Mouse (Mus musculus) CD4-positive helper T cell, adult 2 months (primary cell): ENCODE data around the gene Catsperd.
"Not testable (repeated sequence)": the region's sequence is repeated elsewhere in the genome, so short reads cannot be mapped to it uniquely, and the experiment has no call there.

Experiments used
- DNase-seq: peaks from one replicate; pipeline ENCODE4 v3.0.0-alpha.2; 2012; ENCODE audit warnings: low read depth, missing footprints, low spot score

Catsperd gene

GRCm38 (mm10) chr17:56612565-56612939, 15.4 kb upstream of the Catsperd start:
- DNase-seq = not testable (repeated sequence)

GRCm38 (mm10) chr17:56613236-56613844, 14.6 kb upstream of the Catsperd start, which contains the start of gene Rpl36:
Gene Rpl36, plus strand, starts transcription at chr17:56613416.
- peak; percentile 93 for DNase-seq

GRCm38 (mm10) chr17:56613893-56614292, 14.1 kb upstream of the Catsperd start:
- DNase-seq = peak; percentile 54

GRCm38 (mm10) chr17:56614391-56615135, 13.4 kb upstream of the Catsperd start:
- DNase-seq = peak; percentile 29

GRCm38 (mm10) chr17:56615136-56615784, 12.7 kb upstream of the Catsperd start:
- DNase-seq = no peak

GRCm38 (mm10) chr17:56615792-56616191, 12.2 kb upstream of the Catsperd start:
- DNase-seq = no peak

- no peak for DNase-seq
Observed at GRCm38 (mm10) chr17:56616725-56617124, 11.2 kb upstream of the Catsperd start.

- no peak for DNase-seq
Observed at GRCm38 (mm10) chr17:56617628-56618027, 10.3 kb upstream of the Catsperd start.

GRCm38 (mm10) chr17:56625495-56625894, 2.4 kb upstream of the Catsperd start:
- DNase-seq = peak; percentile 24

- DNase-seq = no peak
Observed at GRCm38 (mm10) chr17:56626260-56626659, 1.7 kb upstream of the Catsperd start.

- peak; percentile 98 for DNase-seq
Observed at GRCm38 (mm10) chr17:56626754-56627470, 1.0 kb upstream of the Catsperd start, which contains the start of gene Lonp1. Gene Lonp1, minus strand, starts transcription at chr17:56626887.

- not testable (repeated sequence) for DNase-seq
Observed at GRCm38 (mm10) chr17:56629800-56630781, 2.1 kb downstream of the Catsperd start.

- DNase-seq = no peak
Observed at GRCm38 (mm10) chr17:56631807-56632206, 3.9 kb downstream of the Catsperd start.

- DNase-seq = no peak
Observed at GRCm38 (mm10) chr17:56634023-56634422, 6.1 kb downstream of the Catsperd start.

GRCm38 (mm10) chr17:56643237-56643636, 15.3 kb downstream of the Catsperd start:
- no peak for DNase-seq

GRCm38 (mm10) chr17:56647546-56647945, 19.6 kb downstream of the Catsperd start:
- DNase-seq = no peak

- DNase-seq = no peak
Observed at GRCm38 (mm10) chr17:56651801-56652200, 23.9 kb downstream of the Catsperd start.

- DNase-seq = no peak
Observed at GRCm38 (mm10) chr17:56654771-56655170, 26.8 kb downstream of the Catsperd start.

- DNase-seq = no peak
Observed at GRCm38 (mm10) chr17:56655311-56655710, 27.4 kb downstream of the Catsperd start.

- DNase-seq = no peak
Observed at GRCm38 (mm10) chr17:56656171-56656570, 28.2 kb downstream of the Catsperd start.

- no peak for DNase-seq
Observed at GRCm38 (mm10) chr17:56663659-56664058, 35.7 kb downstream of the Catsperd start.
